Mouse (Mus musculus) cerebellum, adult 2 months (tissue): ENCODE measurements around the gene Scgb1c1.

Experiments used
- CTCF ChIP-seq: fragments of 200-500 bp; IDR thresholded peaks from 2 replicates; pipeline ENCODE4 v1.5.1; 2011; ENCODE audit warnings: low read depth, mild to moderate bottlenecking, control low read depth, low read length, moderate library complexity, borderline replicate concordance; ENCODE audit not compliant: insufficient read depth
- POLR2A ChIP-seq: fragments of 200-500 bp; IDR thresholded peaks from 2 replicates; pipeline ENCODE4 v1.6.1; 2011; ENCODE audit warnings: low read length, control low read depth, borderline replicate concordance; ENCODE audit not compliant: insufficient read depth

DNA sequence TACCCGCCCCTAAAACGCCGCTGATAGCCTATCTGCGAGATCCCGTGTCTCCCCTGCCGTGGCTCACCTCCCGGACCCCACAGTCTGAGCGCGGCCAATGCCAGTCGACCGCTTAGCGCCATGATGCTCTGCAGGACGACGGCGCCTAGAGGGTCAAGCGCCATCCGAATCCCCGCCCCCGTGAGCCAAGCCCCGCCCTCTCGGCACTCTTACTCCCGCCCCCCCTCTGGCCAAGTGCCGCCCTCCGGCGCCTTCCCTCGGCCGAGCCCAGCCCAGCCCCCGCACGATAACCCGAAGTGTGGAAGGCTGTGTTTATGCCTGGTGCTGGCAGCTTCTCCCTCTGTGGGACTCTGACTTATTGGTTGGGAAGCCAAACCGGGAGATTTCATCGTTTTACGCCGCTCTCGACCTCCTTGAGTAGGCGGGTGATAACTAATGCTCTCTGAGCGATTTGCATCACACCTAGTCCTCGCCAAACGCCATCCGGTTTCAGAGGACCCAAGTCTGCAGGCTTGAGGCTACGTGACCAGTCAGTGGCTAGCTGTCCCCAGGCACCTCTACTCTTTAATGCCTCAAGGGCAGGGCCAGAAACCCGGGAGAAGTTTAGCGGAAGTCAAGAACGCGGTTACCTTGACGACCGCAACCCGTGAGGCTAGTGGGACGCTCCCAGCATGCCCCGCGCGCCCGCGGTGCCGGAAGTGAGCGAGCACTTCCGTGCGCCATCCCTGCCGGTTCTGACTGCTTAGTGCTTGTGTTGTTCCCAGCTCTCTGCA, 36.5 kb downstream of the Scgb1c1 start, which contains the start of the genes Psmd13 and Sirt3:
- TF ChIP-seq CTCF: no peak
- peak; percentile 82 for TF ChIP-seq POLR2A
